ENCODE assay signal across 24 mouse cellular contexts in the genomic region with DNA sequence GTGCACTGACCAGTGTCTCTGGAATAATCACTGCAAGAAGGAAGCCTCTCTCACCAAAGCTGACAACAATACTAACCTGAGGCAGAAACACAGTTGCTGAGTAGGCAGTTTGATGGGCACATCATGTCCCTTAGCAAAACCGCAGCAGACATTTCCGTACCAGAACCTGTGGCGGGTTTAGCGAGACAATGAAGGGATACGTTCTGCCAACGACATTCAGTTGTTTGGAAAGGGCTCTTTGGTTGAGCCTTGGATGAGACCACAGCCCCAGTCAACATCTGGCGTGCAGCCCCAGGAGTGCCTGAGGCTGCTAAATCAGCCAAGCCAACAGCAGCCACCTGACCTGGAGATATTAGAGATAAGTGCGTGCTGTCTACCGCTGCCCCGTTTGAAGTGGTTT. TPM values are rescaled to one million over a fixed set of nuclear protein-coding genes. Genes with fewer than 3 reads are reported as not detected.
DNase-seq lines count a peak whose midpoint lies in the region; ATAC-seq and TF ChIP-seq lines count a peak whose summit lies in the region.
"Had no signal": no experiment of that assay in that cellular context is flagged by ENCODE, and none has a peak within 500 bp of the region (broad histone marks: within the 10 kb centered on the region; RNA-seq: fewer than 3 reads in every experiment).

No protein-coding gene starts in this region.

- H3K36me3 ChIP-seq in ES-E14 (ENCODE audit: control insufficient read depth, insufficient read depth, low read length, poor library complexity, severe bottlenecking), result no peaks in the 10 kb centered on the region
- H3K36me3 ChIP-seq in embryonic facial prominence, embryonic 14.5 days (ENCODE audit: control insufficient read depth, insufficient read depth, low read length), result no peaks in the 10 kb centered on the region
- H3K36me3 ChIP-seq: heart, embryonic 13.5 days; hindbrain, embryonic 13.5 days; limb, embryonic 13.5 days; liver, embryonic 12.5 days had no signal

- peaks cover 0 to 7% of the 10 kb centered on the region in 2 experiments; a peak in 2 of 4 replicates for H3K4me1 ChIP-seq in ES-E14 (ENCODE audit: control insufficient read depth in 2 of 2, insufficient read depth in 2 of 2, low read length in 2 of 2, poor library complexity in 1 of 2)
- H3K4me1 ChIP-seq in embryonic facial prominence, embryonic 14.5 days (ENCODE audit: control insufficient read depth, insufficient read depth, low read length), result no peaks in the 10 kb centered on the region
- H3K4me1 ChIP-seq: hindbrain, embryonic 13.5 days had no signal

- H3K27ac ChIP-seq in ES-E14 (ENCODE audit: insufficient read depth, low read depth, low read length, poor library complexity, severe bottlenecking), result no peak overlapping the region
- no peak overlapping the region for H3K27ac ChIP-seq in embryonic facial prominence, embryonic 14.5 days (replicated peaks; ENCODE audit: low read depth, low read length)
- H3K27ac ChIP-seq: heart, adult 2 months; heart, embryonic 13.5 days; hindbrain, embryonic 13.5 days; kidney, postnatal 0 days; limb, embryonic 13.5 days; liver, embryonic 12.5 days had no signal

- no peak overlapping the region for H3K9ac ChIP-seq in ES-E14 (ENCODE audit: insufficient read depth, low read depth, low read length, poor library complexity, severe bottlenecking)
- H3K9ac ChIP-seq in embryonic facial prominence, embryonic 14.5 days (ENCODE audit: low read depth, low read length), result no peak overlapping the region
- H3K9ac ChIP-seq: forebrain, postnatal 0 days; heart, embryonic 13.5 days; hindbrain, embryonic 13.5 days; limb, embryonic 13.5 days; liver, embryonic 12.5 days had no signal

- in situ Hi-C loops in ES-E14 (cut with MboI; ENCODE audit: low sequenced_read_pairs in 2 of 2, unreplicated experiment in 2 of 2), result loop anchor here in 1 of 2 experiments (25.0 kb wide), 1 partner anchor 303 kb away; no protein-coding TSS in a partner anchor

- no peaks in the 10 kb centered on the region for H3K27me3 ChIP-seq in embryonic facial prominence, embryonic 14.5 days (replicated peaks; ENCODE audit: control insufficient read depth, insufficient read depth, low read length)
- H3K27me3 ChIP-seq: heart, embryonic 13.5 days; limb, embryonic 13.5 days; liver, embryonic 12.5 days had no signal

- 30% methylated on average over 10 of the region's 10 CpGs for WGBS in embryonic facial prominence, embryonic 14.5 days

- no peak overlapping the region for H3K4me3 ChIP-seq in ES-E14 (ENCODE audit: insufficient read depth in 1 of 2, low read depth in 1 of 2, low read length in 2 of 2, poor library complexity in 1 of 2, severe bottlenecking in 1 of 2)
- no peak overlapping the region for H3K4me3 ChIP-seq in embryonic facial prominence, embryonic 14.5 days (ENCODE audit: low read depth, low read length)
- H3K4me3 ChIP-seq: heart, adult 2 months; heart, embryonic 13.5 days; hindbrain, embryonic 13.5 days; limb, embryonic 13.5 days; liver, embryonic 12.5 days had no signal

- H3K9me3 ChIP-seq in ES-E14 (ENCODE audit: control insufficient read depth, insufficient read depth, low read depth, low read length), result no peaks in the 10 kb centered on the region
- H3K9me3 ChIP-seq in embryonic facial prominence, embryonic 14.5 days (ENCODE audit: control insufficient read depth, low read length), result no peaks in the 10 kb centered on the region
- H3K9me3 ChIP-seq: heart, embryonic 13.5 days; hindbrain, embryonic 13.5 days; limb, embryonic 13.5 days; liver, embryonic 12.5 days had no signal

- DNase-seq in ES-E14 (ENCODE audit: low read depth, low spot score) (no peak), MN1 (ENCODE audit: low spot score) (no peak)
- DNase-seq in embryonic facial prominence, embryonic 14.5 days (ENCODE audit: low spot score), result peak; percentile 10
- DNase-seq in thymus, adult 18-20 months, result peak; percentile 30 to 57
- peak; percentile 47 to 64 for DNase-seq in thymus, postnatal 36 days
- DNase-seq in lung, postnatal 10 days, result no peak
- no peak for DNase-seq in yolk sac, embryonic 10.5 days (ENCODE audit: low spot score)
- DNase-seq: adrenal gland, adult 2 months; B cell, adult 2 months; cerebellum, adult 2 months; cerebellum, postnatal 36 days; forebrain, postnatal 0 days; gastrocnemius, postnatal 25 days; heart, adult 2 months; kidney, adult 18-20 months; lung, adult 18-20 months; midbrain, embryonic 14.5 days; right cerebral cortex, postnatal 4 days had no signal

- no peak for ATAC-seq in embryonic facial prominence, embryonic 14.5 days (ENCODE audit: low read depth)
- ATAC-seq: forebrain, postnatal 0 days; liver, embryonic 12.5 days had no signal

- H3K4me2 ChIP-seq in embryonic facial prominence, embryonic 14.5 days (ENCODE audit: low read depth, low read length), result no peak overlapping the region
- H3K4me2 ChIP-seq: heart, embryonic 13.5 days; hindbrain, embryonic 13.5 days; limb, embryonic 13.5 days; liver, embryonic 12.5 days had no signal

TF ChIP-seq in ES-E14, 5 proteins besides CTCF, POLR2A, EP300 and RAD21:
- peak; percentile 68; the same call in 1 of the 2 replicates for TF ChIP-seq MAFK (IDR thresholded peaks at IDR 0.05; ENCODE audit: insufficient read depth, low read depth, low read length)
- TF ChIP-seq ZNF384 (IDR thresholded peaks at IDR 0.05; ENCODE audit: low read depth, low read length), result no peak
- no peak for TF ChIP-seq HCFC1 (IDR thresholded peaks at IDR 0.05; ENCODE audit: borderline replicate concordance, insufficient read depth, low read length)
- TF ChIP-seq CHD2 (IDR thresholded peaks at IDR 0.05; ENCODE audit: low read depth, low read length), result no peak
- no peak for TF ChIP-seq ZC3H11A (IDR thresholded peaks at IDR 0.05; ENCODE audit: borderline replicate concordance, low read depth, low read length)

RNA-seq across cellular contexts. Expression of a gene that starts 51.4 kb away (rescaled TPM):
- total RNA-seq in ES-E14 (2012; rRNA removed), result 120 and 169 TPM in 2 replicates
- polyA plus RNA-seq in embryonic facial prominence, embryonic 14.5 days (2014; fragmentation: Nextera tagmentation; extraction: Ambion mirVana), result 0.41 and 0.67 TPM in 2 replicates
- total RNA-seq: megakaryocyte, adult 5-6 weeks had no signal

Comparison
In these comparisons a context has a peak if more than half of its experiments do, and no peak if none do; other contexts are left out.
1. DNase-seq: peak in embryonic facial prominence, embryonic 14.5 days (single experiment), thymus, adult 18-20 months (2 of 2) and thymus, postnatal 36 days (2 of 2); none in ES-E14 (single experiment), lung, postnatal 10 days (single experiment), yolk sac, embryonic 10.5 days (single experiment) and MN1 (single experiment).